Mouse (Mus musculus) adrenal gland, postnatal 10 days (tissue): Measurements from ENCODE around the gene Zfp148. TPM values are rescaled to one million over a fixed set of nuclear protein-coding genes. Genes with fewer than 3 reads are reported as not detected.
"Not testable (repeated sequence)": the region's sequence is repeated elsewhere in the genome, so short reads cannot be mapped to it uniquely, and the experiment has no call there.

ENCODE experiments used
- DNase-seq: peaks from one replicate; pipeline ENCODE4 v3.0.0; 2021; ENCODE audit warnings: mixed read lengths
- total RNA-seq, 2 experiments: library from RNA; stranded (reverse); gene quantifications; 2 replicates each; pipeline ENCODE4 v1.2.3; 2021

The Zfp148 gene
- total RNA-seq, 2 experiments from 2014 or later: 56.0 to 64.5 TPM

DNA sequence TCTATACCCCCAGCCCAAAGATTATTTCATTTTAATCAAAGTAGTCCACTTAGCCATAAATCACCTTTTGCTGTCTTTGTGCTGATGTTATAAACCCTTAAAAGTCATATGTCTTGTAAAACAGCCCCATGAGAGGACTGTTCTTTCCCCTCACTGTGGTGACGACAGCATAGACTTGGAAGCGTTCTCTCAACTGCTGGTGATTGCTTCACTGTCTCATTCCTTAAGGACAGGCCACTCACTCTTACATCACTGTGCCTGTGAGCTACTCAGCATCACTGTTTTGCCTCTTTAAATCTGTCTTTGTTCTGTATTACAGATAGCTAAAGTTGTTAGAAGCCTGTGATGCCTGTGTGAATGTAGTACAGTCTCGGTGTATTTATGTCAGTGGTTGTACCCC is 80.8 kb downstream of the Zfp148 start:
- DNase-seq: peak; percentile 37

DNA sequence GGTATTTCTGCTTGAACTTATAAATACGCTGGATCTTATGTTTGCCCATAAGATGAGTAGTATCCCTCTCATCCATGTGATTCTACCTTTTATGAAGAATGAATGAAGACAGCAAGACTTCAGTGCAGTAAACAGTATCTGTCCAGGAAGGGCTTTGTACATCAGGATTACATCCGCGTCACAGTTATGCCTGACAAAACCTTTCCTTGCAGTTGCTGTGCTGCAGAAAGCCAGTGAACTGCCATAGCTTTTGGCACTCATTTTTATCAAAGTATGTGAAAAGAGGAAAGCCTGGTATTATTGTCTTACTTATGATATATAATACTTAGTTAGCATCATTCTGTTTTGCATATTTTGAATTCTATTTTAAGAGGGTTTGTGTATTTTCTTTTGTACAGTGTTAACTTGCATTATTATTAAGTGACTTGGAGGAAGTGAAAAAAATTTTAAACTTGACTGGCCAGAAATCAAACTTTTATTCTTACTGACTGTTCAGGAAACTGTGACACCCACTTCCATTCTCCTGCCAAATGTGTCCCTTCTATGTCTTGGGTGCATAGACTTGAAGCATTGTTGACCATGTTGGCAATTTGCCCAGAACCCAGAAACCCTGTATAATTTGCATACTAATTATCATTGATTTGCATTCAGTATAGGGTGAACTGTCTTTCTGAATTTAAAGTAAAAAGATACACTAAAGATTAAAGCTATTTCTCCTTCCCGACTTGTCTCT is 84.0 kb downstream of the Zfp148 start:
- DNase-seq: no peak

DNA sequence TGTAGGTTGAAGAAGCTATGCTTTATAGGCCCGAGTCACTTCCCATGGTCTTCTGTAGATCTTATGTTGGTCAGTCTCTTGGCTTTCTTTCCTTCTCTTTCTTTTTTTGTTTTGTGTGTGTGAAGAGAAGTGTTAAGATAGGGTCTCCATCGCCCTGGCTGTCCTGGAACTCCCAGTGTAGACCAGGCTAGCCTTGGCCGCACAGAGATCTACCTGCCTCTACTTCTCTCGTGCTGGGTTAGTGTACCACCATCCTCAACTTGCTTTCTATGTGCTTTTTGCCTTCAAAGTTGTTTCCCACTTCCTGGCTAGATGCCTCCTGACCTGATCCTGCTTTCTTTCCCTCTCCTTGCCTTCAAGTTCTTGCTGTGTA is 84.6 kb downstream of the Zfp148 start:
- no peak for DNase-seq

DNA sequence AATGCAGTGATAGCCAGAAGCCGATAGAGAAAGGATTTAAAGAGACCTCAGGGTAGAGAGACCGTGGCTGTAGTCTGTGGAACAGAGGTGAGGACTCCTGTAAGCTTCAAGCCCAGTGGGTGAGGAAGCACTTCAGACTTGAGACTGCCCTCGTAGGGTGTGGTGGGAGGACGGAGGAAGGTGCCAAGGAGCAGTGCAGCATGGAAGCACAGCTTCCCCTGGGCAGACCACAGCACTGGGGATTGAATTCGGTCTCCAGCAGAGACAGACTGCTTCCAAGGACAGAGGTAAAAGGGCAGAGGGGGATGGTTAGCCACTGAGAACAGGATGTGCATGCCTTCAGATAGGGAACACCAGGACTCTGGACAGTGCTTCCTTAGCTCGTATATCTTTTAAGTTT is 86.8 kb downstream of the Zfp148 start:
- peak; percentile 58 for DNase-seq

DNA sequence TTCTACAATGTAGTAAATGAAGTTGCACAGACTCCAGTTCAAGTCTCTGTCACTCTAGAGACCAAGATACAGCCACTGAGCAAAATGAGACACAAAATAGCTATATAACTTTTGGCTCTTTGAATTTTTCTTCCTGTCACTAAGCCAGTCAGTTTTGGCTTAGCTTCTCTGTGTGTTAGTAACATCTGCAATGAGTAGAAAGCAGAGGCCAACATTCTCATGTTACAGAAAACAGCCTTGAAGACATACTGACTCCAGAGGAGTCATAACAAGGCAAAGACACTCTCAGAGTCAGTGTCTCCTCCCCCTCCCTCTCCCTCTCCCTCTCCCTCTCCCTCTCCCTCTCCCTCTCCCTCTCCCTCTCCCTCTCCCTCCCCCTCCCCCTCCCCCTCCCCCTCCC is 89.3 kb downstream of the Zfp148 start:
- DNase-seq: no peak

DNA sequence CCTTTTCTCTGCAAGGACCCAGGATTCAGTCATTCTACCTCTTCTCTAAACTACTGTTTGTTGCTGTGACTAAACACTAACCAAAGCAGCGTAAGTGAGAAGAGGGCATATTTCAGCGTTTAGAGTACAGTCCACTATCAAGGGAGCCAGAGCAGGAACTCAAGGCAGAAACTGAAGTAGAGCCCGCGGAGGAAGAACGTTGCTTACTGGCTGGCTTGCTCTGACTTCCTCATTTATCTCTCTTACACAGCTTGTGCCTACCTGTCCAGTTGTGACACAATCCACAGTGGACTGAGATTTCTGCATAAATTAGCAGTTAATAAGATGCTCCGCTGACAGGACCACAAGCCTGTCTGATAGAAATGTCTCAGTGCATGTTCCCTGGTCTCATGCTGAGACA is 93.7 kb downstream of the Zfp148 start:
- DNase-seq: no peak

DNA sequence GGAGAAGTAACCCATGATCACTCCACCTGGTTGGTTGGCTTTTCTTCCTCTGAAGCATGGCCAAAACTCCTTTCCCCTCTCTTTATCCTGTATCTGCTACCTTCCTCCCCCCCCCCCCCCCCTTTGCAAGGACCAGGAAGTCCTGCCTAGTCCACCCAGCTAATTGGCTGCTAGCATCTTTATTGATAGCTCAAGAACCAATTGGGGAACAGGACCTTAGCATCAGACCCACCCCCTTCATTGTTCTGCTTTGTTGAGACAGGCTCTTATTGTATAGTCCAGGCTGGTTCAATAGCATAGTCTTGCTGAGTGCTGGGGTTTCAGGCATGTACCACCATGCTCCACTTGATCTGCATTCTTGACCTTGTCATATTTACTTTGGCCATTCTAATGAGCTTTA is 99.3 kb downstream of the Zfp148 start:
- DNase-seq: no peak

DNA sequence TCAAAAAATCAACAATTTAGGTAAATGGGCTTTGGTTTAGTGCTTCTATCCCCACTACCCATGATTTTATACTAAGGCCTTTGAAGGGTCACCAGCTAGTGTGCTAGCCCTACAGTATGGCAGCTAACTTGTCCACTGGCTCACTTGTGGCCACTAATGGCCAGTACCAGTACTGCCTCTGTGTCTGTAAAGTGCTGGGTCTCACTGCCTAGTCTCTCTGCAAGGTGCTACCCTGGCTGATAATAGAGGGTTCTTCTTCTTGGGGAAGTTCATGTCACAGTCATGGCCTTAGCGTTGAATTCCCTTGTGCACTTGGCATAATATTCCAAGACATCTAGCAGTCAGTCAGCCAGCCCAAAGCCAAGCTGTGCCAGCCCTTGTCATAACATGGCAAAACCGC is 100.5 kb downstream of the Zfp148 start:
- DNase-seq: peak; percentile 21

DNA sequence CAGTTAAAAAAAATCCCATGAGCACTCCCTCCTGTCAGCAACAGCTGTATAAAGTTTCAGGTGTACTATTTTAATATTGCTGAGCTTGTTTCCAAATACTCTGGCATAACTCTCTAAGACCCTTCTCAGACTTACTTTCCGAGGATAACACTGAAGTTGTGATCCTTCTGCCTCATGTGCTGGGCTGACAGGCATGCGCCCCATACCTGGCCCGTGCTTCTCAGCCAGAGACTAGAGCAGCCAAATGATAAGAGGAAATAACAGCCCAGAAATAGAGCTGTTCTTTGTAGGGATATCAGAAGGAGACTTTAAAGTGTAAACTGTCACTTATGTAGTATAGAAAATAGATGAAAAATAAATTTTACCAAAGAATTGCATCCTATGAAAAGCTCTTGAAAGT is 101.7 kb downstream of the Zfp148 start:
- no peak for DNase-seq

DNA sequence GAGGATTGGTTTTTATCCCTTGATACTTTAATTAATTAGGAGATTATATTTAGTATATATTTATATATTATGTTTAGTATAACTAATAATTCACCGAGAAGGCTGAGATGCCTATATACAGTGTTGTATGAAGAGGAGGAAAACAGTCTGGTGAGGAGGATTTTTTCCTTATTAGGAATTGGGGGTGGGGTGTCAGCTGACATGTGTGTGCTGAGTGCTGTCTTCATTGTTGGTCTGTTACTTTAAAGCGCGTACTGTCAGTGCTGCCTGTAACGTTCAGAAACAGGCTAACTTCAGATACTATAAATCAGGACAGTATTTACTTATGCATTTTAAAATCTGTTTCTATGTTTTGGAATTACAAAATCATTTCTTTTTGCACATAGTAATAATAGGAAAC is 107.1 kb downstream of the Zfp148 start:
- DNase-seq: no peak

DNA sequence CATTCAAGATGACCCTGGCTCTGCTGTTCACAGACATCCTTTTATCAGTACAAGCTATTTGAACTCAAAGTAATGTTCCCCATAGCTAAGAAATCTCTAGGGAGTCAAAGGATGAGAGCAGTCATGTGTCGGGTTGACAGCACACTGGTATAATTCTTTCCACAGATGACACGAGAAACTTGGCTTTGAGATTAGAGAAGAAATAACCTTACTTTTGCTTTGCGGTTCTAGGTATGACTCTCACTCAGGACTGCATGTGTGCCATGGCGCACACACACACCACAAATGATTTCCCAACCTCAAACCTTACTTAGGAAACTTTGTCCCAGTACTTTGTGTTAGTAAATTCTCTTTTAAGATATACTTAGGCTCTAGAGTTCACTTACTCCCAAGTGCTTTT is 113.7 kb downstream of the Zfp148 start:
- DNase-seq: no peak

DNA sequence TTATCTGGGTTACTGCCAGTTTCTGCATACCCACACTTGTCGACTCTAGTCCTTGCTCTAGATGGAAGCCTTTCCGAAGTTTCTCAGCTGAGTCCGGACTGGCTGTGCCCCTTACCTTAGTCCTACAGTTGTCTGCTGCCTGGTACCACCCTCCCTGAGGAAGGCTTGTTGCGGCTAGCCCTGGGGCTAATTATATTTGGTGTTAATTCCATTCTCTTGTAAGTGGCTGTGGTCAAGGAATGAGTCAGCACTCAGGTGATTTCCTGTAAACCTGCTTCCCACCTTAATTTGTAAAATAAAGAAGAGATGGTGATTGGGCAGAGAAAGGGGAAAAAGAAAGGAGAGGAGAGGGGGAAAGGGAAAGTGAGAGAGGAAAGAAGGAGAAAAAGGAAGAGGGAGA is 127.4 kb downstream of the Zfp148 start:
- no peak for DNase-seq

DNA sequence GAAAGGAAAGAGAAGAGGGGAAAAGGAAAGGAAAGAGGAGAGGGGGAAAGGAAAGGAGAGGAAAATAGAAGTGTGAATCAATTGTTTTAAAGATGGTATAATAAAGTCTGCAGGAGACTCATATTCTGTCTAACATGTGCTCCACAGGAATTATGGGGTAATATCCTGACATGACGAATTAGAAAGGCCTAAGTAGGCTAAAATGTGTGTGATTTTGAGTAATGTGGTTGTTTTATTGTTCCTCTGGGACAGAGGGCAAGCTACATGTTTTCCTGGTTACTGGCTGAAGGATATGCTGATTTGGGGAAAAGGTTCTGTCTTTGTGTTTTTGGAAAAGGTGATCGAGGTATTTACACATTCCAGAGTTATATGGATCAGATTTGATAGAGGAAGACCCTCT is 128.6 kb downstream of the Zfp148 start:
- not testable (repeated sequence) for DNase-seq

DNA sequence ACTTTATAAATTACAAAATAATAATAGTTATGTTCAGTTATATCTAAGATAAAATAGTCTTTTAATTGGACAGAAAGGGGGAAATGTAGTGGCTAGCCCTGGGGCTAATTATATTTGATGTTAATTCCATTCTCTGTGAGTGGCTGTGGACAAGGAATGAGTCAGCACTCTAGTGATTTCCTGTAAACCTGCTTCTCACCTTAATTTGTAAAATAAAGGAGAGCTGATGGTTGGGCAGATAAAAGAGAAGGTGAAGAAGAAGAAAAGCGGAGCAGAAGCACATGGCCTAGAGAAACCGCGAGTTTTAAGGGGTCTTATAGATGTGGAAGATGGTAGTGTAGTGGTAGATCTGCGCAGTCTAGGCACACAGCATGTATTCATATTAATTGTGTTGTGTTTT is 130.2 kb downstream of the Zfp148 start:
- not testable (repeated sequence) for DNase-seq

DNA sequence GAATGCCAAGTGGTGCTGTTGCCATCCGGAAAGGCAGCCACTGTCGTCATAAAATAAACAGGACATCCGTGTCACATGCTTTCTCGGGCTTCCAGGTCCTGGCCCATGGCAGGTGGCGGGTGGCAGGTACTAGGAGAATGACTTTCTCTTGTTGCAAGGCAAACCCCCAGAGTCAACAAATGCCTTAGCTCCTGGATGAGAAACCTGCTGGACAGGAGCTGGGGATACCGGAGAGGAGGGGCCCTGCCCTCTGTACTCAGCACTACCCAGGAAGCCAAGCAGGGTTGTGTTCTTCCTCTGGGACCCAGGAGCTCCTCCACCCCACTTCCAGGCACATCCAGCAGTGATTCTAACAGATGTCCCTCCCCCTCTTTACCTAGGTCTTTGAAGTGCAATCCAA is 131.9 kb downstream of the Zfp148 start:
- no peak for DNase-seq

DNA sequence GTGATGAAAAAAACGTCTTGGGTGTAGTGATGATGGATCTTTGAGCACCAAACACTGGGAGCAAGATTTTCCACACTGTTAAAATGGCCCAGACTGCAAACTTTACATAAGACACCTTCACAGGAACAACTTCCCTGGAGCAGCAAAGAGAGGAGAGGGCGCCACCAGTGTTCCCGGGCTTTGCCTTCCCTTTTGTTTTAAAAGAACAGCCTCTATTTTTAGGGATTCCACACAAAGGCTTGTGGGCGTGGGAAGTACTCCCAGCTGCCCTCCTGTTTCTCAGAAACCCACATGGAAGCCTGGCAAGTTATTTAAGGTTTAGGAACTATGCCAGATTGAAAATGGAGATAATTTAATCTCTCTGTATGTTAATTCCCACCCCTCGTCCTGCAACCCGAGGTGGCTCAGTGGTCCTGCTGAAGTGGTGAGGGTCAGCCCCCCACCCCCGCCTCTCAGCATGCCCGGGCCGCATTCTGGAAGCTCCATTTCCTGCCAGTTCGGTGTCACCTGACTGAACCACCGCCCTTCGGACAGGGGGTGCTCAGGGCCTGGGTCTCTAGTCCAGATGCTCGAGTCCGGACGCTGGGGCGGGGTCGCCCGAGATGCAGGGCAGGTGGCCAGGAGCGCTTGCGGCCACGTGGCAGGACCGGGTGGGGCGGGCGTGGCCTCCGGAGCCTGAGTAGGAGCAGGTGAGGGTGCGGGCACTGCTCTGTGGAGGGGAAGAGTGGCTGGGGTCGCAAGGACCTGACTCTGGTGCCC is 136.3 kb downstream of the Zfp148 start, which contains the start of gene Slc12a8:
Slc12a8 (plus strand) TSS at position 522 of the 759 bp plus-strand sequence.
- no peak for DNase-seq

DNA sequence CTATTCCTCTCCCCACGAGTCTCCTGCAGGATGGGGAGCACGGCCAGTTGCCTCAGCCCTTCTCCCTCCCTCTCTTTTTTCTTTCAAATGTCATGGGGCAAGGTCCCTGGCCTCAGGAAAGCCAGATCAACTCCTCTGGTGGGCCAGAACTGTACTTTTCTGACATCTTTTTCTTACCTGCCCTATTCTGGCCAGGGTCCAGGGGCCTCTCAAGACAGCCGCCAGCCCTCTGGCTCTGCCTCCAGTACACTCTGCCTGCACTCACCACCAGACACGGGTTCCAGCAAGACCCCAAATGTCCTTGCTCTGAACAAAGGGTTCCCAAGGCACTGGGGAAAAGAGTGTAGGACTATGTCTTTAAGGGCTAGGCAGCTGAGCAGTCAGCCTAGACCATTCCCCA is 137.0 kb downstream of the Zfp148 start:
- DNase-seq: no peak

DNA sequence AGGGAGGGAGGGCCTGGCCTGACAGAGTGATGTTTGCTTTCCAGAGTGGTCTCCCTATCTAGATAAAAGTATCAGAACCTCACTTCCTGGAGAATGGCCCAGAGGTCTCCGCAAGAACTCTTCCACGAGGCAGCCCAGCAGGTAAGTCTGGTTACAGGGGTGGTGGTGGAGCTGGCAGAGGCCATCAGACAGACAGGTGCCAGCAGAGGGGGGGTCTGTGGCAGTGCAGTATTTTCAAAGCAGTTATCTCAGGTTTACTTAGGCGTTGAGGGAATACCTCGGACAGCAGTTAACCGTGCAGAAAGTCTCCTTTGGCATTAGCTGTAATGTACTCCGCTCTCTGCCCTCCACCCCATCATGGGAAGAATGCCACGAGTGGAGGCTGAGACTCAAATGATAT is 137.6 kb downstream of the Zfp148 start:
- no peak for DNase-seq

DNA sequence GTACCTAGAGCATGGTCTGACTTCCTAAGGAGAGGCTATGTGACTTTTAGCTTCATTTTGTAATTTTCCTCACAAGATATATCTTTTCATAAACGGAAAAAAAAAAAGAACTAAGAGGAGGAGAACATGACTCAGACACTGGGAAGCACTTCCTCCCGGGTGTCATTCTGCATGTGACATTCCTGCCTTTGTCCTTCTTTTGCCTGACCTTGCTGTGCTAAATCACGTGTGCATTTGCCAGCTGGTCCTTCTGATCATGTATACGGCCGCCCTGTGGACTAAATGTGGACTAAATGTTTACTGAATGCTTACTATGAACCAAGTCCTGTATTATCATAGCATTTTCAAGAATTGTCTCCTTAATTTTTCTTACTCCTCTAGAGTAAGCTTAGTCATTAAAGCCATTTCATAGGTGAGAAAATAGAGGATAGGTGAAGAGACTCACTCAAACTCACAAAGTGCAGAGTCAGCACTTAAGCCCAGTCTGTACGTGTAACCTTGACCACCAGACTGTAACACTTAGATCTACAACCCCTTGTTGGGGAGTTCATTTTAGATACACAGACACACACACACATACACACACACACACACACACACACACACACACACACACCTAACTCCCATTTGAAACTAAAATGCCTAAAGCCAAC is 139.4 kb downstream of the Zfp148 start:
- DNase-seq: no peak

DNA sequence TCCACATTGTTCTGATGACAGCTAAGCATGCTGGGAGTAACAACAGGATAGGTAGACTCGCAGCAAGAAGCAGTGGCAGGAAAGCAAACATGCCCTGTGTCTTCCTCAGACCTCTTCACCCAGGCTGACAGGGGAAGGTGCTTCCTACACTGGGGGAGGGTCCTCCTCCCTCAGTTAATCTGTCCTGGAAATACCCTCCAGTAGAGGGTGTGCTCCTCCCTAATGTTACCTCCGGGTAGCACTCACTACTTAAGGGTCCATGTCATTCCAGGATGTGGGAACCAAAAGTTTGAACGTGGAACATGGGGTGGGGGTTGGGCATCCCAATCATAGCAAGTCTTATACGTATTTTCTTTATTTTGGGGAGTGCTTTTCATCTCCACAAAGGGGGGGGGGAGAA is 141.9 kb downstream of the Zfp148 start:
- DNase-seq: no peak

DNA sequence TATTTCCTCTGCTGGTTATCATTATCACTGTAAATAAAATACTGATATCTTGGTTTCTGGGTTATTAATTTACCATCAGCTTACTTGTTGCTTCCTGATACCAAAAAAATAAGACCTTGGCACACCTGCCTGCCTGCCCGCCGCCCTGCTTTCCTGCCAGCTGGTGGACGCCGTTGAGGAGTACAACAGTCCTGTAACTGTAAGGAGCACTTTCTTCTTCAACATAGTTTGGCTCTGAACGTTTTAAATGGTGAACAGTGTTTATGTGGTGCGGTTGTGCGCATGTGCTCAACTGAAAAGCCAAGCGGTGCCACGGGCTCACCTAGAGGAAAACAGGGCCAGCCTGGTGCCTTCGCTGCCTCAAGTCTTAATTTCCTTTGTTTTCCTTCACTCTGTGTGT is 142.9 kb downstream of the Zfp148 start:
- no peak for DNase-seq

DNA sequence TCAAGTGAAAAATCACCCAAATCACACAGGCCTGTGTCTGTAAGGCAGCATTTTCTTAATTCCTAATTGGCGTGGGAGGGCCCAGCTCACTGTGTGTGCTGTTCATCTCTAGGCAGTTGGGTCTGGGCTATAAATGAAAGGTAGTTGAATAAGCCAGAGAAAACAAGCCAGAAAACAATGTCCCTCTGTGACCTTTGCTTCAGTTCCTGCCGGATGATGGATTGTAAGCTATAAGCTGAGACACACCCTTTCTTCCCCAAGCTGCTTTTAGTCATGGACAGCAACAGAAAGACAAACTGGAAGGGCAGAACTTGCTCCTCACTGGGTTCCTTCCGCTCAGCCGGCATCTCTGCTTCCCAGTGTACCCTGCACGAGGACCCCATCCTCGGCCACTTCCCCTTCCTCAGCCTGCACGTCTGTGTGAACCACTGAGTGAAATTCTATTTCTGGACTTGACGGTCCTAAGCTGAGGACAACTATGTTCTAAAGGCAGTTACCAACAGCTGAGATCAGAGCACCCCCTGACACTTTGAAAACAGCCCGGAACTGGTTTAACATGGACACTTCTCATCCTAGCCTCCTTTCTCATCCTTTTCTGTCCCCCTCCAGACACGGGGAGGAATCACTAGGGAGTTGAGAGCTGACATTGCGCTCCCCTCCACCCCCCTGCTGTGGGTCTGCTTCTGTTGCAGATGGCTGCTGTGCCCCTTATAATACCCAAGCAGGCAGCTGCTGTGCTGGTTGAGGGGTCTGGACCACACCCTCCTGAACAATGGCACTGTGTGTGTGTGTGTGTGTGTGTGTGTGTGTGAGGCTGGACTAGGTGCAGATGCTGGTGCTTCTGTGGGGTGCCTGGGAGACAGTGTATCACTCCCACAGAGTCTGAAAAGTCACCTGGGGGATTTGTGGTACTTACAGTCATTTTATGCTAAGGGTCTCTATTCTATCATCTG is 149.1 kb downstream of the Zfp148 start:
- DNase-seq: no peak
